Mouse (Mus musculus): ENCODE measurements at regions not wholly inside any gene's neighbourhood (a gene's known extent, or its start where the extent isn't known, plus 50 kb on each side); places are given as distances from the start of the nearest gene placed in this dataset.
"Not testable (repeated sequence)": the region's sequence is repeated elsewhere in the genome, so short reads cannot be mapped to it uniquely, and the experiment has no call there.

- DNase-seq (ENCODE audit: low spot score in 2 of 2), result no peak
Measured at GRCm38 (mm10) chr14:36155757-36156156, 61.0 kb downstream of the 4930474N05Rik start.

GRCm38 (mm10) chr14:36156175-36156574, 61.5 kb downstream of the 4930474N05Rik start:
- no peak for DNase-seq (ENCODE audit: low spot score in 2 of 2)

GRCm38 (mm10) chr14:36183701-36184100, 89.0 kb downstream of the 4930474N05Rik start:
- no peak for DNase-seq (ENCODE audit: low spot score in 2 of 2)

DNA sequence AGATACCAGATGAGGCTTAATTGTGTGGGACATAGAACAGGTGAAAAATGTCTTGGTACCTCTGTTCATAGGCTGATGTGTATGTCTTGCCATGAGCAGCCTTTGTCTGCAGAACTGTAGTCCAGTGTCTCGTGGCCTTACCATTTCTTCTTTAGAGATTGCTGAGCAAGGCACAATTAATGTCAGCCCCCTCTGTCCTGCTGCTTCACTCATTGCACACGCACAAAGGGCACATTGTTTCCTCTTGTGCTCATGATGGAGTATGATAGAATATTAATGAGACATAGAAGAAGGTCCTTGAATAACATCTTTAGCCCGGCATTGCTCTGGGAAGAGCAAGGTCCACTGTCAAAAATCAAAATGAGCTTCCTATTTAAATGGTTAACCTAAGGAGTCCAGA, 101.8 kb downstream of the 4930474N05Rik start:
- DNase-seq (ENCODE audit: low spot score in 2 of 2), result no peak

DNA sequence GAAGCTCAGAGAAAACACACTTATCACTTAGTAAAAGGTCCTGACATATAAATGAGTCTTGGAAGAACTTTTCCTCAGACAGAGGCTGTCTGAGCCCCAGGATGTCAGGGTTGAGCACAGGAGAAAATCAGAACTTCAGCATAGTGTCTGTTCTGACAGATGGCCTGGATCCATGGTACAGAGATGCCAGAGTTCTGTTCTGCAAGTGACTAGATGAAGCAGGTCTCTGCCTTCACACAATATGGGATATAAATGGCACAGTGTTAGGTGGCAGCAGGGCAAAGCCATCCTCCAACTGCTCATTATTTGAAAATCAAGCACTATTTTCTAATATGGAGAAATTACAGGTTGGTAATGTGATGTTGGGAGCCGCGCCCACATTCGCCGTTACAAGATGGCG, 103.7 kb downstream of the 4930474N05Rik start:
- no peak for DNase-seq (ENCODE audit: low spot score in 2 of 2)

DNA sequence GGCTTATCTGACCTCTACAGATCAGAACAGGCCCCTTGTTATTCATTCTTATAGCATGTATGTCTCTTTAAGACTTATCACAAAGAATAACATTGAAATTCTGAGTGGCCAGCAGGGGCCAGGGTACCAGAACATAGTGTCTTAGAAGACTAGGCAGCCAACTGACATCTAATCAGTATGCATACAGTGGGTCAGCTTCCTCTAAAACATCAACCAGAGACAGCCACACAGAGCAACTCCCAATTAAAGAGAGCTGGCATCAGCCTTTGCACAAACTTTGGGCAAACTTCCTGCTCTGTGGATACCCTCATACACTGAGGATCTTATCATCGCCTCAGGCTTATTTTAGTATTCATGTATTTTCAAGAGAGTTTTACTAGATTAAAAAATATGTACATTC, 109.1 kb downstream of the 4930474N05Rik start:
- no peak for DNase-seq (ENCODE audit: low spot score in 2 of 2)

DNA sequence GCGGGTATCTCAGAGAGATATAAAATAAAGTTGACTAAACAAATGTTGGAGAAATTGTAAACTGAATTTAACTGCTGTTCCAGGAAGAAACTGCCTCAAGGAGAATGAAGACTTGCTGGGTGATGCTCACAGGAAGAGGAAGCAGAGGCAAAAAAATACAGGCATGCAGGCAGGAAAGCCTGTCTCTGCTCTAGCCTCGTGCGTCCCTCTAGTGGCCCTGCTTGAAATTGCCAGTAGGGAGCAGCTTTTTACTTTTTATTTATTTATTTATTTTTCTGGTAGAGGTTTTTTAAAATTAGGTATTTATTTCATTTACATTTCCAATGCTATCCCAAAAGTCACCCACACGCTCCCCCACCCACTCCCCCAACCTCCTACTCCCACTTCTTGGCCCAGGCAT, 118.1 kb downstream of the 4930474N05Rik start:
- DNase-seq (ENCODE audit: low spot score in 2 of 2), result peak; percentile 40 to 69

DNA sequence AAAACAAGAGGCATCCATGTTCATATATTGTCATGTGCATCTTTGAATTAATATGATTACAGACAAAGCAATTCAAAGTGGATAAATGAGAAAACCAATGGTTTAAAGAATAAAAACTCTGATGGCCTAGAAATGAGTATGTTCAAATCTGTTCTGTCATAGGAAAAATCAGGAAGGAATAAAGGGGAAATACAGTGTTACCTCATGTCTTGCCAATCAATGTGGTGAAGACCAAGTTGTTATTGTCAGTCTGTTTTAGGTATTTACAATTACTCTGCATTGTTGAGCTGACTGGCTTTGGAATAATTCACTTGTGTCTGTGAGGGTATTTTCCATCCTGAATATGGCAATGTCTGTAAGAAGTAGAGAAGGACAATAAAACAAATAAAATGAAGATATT, 151.1 kb downstream of the 4930474N05Rik start:
- DNase-seq (ENCODE audit: low spot score in 2 of 2), result no peak

DNA sequence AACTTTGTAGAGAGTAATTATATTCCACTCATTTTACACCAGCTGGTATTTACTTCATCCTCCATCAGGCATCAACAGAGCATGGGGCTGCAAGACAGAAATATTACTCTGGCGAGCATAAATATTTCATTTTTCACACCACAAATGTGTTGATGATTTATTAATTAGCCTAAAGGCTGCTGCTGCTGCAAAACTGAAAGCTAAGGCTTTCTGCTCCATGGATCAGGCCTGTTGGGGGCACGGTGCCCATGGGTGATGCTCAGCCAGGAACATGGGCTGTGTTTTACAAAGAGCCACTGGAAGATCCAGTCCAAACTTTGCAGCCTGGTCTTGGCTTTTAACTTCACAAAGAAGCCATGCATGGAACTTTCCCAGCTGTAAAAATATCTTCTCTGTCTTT, 167.4 kb downstream of the 4930474N05Rik start:
- DNase-seq (ENCODE audit: low spot score in 2 of 2), result no peak

- DNase-seq (ENCODE audit: low spot score in 2 of 2), result no peak
Measured at GRCm38 (mm10) chr14:36283825-36284414, 189.2 kb downstream of the 4930474N05Rik start.

- no peak for DNase-seq (ENCODE audit: low spot score in 2 of 2)
Measured at GRCm38 (mm10) chr14:36288697-36289286, 194.1 kb downstream of the 4930474N05Rik start.

GRCm38 (mm10) chr14:36310324-36310723, 215.6 kb downstream of the 4930474N05Rik start:
- DNase-seq (ENCODE audit: low spot score in 2 of 2), result no peak

DNA sequence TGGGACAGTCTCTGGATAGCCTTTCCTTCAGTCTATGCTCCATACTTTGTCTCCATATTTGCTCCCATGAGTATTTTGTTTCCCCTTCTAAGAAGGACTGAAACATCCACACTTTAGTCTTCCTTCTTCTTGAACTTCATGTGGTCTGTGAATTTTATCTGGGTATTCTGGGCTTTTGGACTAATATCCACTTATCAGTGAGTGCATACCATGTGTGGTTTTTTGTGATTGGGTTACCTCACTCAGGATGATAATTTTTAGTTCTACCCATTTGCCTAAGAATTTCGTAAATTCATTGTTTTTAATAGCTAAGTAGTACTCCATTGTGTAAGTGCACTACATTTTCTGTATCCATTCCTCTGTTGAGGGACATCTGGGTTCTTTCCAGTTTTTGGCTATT, 220.0 kb downstream of the 4930474N05Rik start:
- not testable (repeated sequence) for DNase-seq (ENCODE audit: low spot score in 2 of 2)

- DNase-seq (ENCODE audit: low spot score in 2 of 2), result no peak
Measured at GRCm38 (mm10) chr14:36316418-36317111, 221.8 kb downstream of the 4930474N05Rik start.

- peak in 1 of 2 experiments; percentile 4 for DNase-seq (ENCODE audit: low spot score in 2 of 2)
Measured at GRCm38 (mm10) chr14:36328258-36328891, 233.7 kb downstream of the 4930474N05Rik start.

DNA sequence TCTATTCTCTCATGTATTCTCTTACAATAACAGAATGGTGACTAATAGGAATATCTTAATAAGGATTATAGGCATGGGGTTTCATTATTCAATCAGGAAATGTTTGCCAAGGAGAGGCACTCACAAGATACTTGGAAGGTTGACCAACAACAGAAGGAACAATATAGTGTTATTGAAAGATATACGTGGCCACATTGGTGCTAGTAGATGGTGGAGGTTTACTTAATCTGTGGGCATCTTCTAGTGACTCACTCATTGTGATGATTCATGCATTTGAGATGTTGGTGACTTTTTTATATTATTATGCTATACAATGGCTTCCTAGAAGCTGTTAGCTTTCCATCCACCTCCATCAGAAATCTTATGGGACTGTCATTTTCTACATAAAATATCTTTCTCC, 246.1 kb downstream of the 4930474N05Rik start:
- DNase-seq (ENCODE audit: low spot score in 2 of 2), result no peak

All from frontal cortex, postnatal 14 days (tissue).